Mouse (Mus musculus) kidney, postnatal 0 days (tissue): Measurements from ENCODE around the gene Tek. TPM values are rescaled to one million over a fixed set of nuclear protein-coding genes. Genes with fewer than 3 reads are reported as not detected.

Source experiments
- ATAC-seq: fragments of 200-750 bp; cut with Nextera tagmentation; replicated peaks from 2 replicates; pipeline ENCODE4 v1.8.0; 2017; ENCODE audit warnings: low read depth, moderate number of reproducible peaks, moderate TSS enrichment, moderate library complexity; ENCODE audit not compliant: low FRiP score
- DNase-seq: peaks from one replicate; pipeline ENCODE4 v3.0.0-alpha.2; 2016; ENCODE audit warnings: low spot score
- H3K27ac ChIP-seq: fragments of 300-500 bp; sonication (generic); 2 replicates; pipeline ENCODE4 v1.5.1; 2014; ENCODE audit warnings: mild to moderate bottlenecking
- H3K27me3 ChIP-seq: fragments of 300-500 bp; sonication (generic); 2 replicates; pipeline ENCODE4 v1.6.1; 2014; ENCODE audit warnings: low read length, mixed read lengths; ENCODE audit not compliant: insufficient read depth
- H3K36me3 ChIP-seq: fragments of 300-500 bp; sonication (generic); 2 replicates; pipeline ENCODE4 v1.6.1; 2014; ENCODE audit warnings: low read length, mixed read lengths; ENCODE audit not compliant: insufficient read depth
- H3K4me1 ChIP-seq: fragments of 300-500 bp; sonication (generic); replicated peaks from 2 replicates; pipeline ENCODE4 v1.6.1; 2014; ENCODE audit warnings: antibody characterized with exemption, low read length, mixed read lengths; ENCODE audit not compliant: insufficient read depth
- H3K4me2 ChIP-seq: fragments of 300-500 bp; sonication (generic); 2 replicates; pipeline ENCODE4 v1.6.1; 2014; ENCODE audit warnings: mild to moderate bottlenecking, low read length, moderate library complexity, mixed read lengths
- H3K4me3 ChIP-seq: fragments of 300-500 bp; sonication (generic); replicated peaks from 2 replicates; pipeline ENCODE4 v1.5.1; 2014; ENCODE audit warnings: low read depth, low read length
- H3K9ac ChIP-seq: fragments of 300-500 bp; sonication (generic); 2 replicates; pipeline ENCODE4 v1.6.1; 2014; ENCODE audit warnings: low read depth, low read length
- H3K9me3 ChIP-seq: fragments of 300-500 bp; sonication (generic); replicated peaks from 2 replicates; pipeline ENCODE4 v1.6.1; 2016; ENCODE audit warnings: low read length, inconsistent platforms, mixed read lengths
- CTCF ChIP-seq: IDR thresholded peaks from 2 replicates; pipeline ENCODE4 v1.5.1; 2016; ENCODE audit warnings: antibody characterized with exemption, low read depth, mild to moderate bottlenecking, moderate library complexity
- WGBS: fragments of 180-500 bp; shearing (Covaris S2); extraction: QIAGEN DNeasy Blood & Tissue Kit; methylation state at CpG from one replicate; pipeline ENCODE4 v1.1.7; 2014; 5-methylcytosine and 5-hydroxymethylcytosine counted together
- polyA plus RNA-seq: library from polyadenylated mRNA; unstranded; fragments of >200 nt; fragmentation: Nextera tagmentation; extraction: Ambion mirVana; gene quantifications from 2 replicates; pipeline ENCODE4 v1.2.1, GENCODE M21; 2015

Gene Tek
- polyA plus RNA-seq, 1 experiment from 2014 or later = 26.8 TPM

DNA sequence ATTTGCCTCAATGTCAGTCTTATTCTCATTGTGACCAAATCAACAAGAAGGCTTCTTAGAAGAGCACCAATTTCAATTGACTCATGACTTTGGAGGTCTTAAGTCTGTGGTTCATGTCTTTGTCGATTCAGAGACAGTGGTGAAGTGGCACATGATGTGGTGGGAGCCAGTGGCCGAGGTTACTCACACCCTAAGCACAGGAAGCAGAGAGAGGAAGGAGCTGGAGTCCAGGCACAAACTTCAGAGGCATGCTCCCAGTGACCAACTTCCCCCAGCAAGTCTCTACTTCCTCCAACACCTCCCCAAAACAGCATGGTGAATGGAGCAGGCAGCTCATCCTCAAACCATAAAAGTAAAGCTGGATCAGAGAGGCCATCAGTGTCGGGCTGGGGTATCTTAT, 29.5 kb downstream of the Tek start:
- DNase-seq (peak; percentile 18), ATAC-seq (no peak)
- 77% methylated on average over 3 of the region's 3 CpGs for WGBS
- H3K4me2 ChIP-seq = no peak overlapping the region
- no peak for TF ChIP-seq CTCF
- no peak overlapping the region for H3K27ac ChIP-seq
- H3K9me3 ChIP-seq = no peaks in the 10 kb centered on the region
- H3K36me3 ChIP-seq = no peaks in the 10 kb centered on the region
- no peaks in the 10 kb centered on the region for H3K27me3 ChIP-seq
- no peak overlapping the region for H3K4me3 ChIP-seq
- H3K4me1 ChIP-seq = no peaks in the 10 kb centered on the region
- no peak overlapping the region for H3K9ac ChIP-seq

DNA sequence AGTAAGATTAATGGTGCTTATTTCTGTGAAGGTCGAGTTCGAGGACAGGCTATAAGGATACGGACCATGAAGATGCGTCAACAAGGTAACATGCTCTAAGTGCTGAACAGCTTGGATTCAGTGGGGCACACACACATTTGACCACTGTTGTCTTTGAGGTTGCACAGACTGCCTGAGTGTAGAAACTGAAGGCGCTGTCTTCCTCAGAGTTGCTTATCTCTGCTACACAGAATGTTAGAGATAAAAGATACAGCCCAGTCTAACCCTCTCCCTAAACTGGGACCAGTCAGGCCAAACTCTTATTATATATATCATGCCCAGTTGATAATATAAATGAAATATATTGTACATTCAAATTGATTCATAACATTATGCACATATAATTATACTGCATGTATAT, 42.0 kb downstream of the Tek start:
- Histone ChIP-seq H3K9ac (no peak overlapping the region), H3K27ac (no peak overlapping the region), H3K4me2 (no peak overlapping the region), H3K27me3 (no peaks in the 10 kb centered on the region), H3K4me1 (no peaks in the 10 kb centered on the region), H3K4me3 (no peak overlapping the region), H3K36me3 (no peaks in the 10 kb centered on the region), H3K9me3 (no peaks in the 10 kb centered on the region)
- no peak for DNase-seq
- WGBS = 93% methylated on average over 5 of the region's 5 CpGs
- no peak for ATAC-seq
- no peak for TF ChIP-seq CTCF

DNA sequence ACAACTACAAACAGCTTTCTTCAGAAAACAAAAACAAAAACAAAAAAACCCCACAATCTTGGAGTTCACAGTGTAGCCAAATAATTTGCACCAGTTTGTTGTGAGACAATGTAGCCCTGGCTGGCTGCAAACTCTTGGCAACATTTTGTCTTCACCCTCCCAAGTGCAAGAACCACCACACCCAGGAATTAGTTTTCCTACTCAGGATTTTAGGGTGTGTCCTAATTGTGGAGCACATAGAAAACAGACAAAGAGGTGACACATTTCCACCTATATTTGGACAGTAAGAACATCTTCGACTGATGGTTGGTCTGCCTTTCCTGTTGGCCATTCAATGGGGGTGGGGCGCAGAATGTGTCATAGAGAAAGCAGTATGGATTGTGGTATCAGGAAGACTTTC, 46.8 kb downstream of the Tek start:
- Histone ChIP-seq H3K4me2 (no peak overlapping the region), H3K9ac (no peak overlapping the region), H3K9me3 (no peaks in the 10 kb centered on the region), H3K4me1 (no peaks in the 10 kb centered on the region), H3K27ac (no peak overlapping the region), H3K36me3 (no peaks in the 10 kb centered on the region), H3K27me3 (no peaks in the 10 kb centered on the region), H3K4me3 (no peak overlapping the region)
- WGBS = 92% methylated on average over 2 of the region's 2 CpGs
- DNase-seq (no peak), ATAC-seq (no peak)
- no peak for TF ChIP-seq CTCF

DNA sequence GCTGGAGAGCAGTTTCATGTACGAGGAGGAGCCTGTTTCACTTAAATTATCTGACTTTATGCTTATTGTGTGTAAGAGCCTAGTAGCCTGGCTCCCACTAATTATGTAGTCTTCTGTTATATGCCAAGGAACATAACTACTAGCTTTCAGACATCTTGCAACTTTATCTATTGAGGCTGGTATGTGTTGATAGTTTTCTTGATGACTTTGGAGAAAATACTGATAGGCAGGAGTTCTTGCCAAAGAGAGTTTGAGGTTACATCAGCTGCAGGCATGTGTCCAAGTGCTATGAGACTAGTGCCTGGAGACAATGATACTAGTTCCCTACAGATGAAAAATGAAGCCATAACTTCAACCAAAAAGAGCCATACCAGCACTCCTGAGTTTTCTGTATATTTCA, 64.1 kb downstream of the Tek start:
- Histone ChIP-seq H3K27me3 (no peaks in the 10 kb centered on the region), H3K4me1 (no peaks in the 10 kb centered on the region), H3K9ac (no peak overlapping the region), H3K4me2 (no peak overlapping the region), H3K4me3 (no peak overlapping the region), H3K36me3 (no peaks in the 10 kb centered on the region), H3K27ac (no peak overlapping the region), H3K9me3 (no peaks in the 10 kb centered on the region)
- TF ChIP-seq CTCF = no peak
- ATAC-seq = no peak
- no peak for DNase-seq
- 52% methylated on average over 1 of the region's 1 CpGs for WGBS

GRCm38 (mm10) chr4:94810616-94811015, 71.5 kb downstream of the Tek start:
- DNase-seq (no peak), ATAC-seq (no peak)
- no peaks in the 10 kb centered on the region for H3K9me3 ChIP-seq
- no peak overlapping the region for H3K9ac ChIP-seq
- H3K27me3 ChIP-seq = no peaks in the 10 kb centered on the region
- no peak overlapping the region for H3K4me3 ChIP-seq
- H3K27ac ChIP-seq = no peak overlapping the region
- 39% methylated on average over 1 of the region's 1 CpGs for WGBS
- no peaks in the 10 kb centered on the region for H3K36me3 ChIP-seq
- H3K4me1 ChIP-seq = no peaks in the 10 kb centered on the region
- TF ChIP-seq CTCF = no peak
- no peak overlapping the region for H3K4me2 ChIP-seq

GRCm38 (mm10) chr4:94826891-94827290, 87.8 kb downstream of the Tek start:
- Histone ChIP-seq H3K27me3 (no peaks in the 10 kb centered on the region), H3K27ac (no peak overlapping the region), H3K9ac (no peak overlapping the region), H3K4me3 (no peak overlapping the region), H3K9me3 (no peaks in the 10 kb centered on the region), H3K4me1 (no peaks in the 10 kb centered on the region), H3K4me2 (no peak overlapping the region), H3K36me3 (no peaks in the 10 kb centered on the region)
- TF ChIP-seq CTCF = no peak
- DNase-seq (peak; percentile 58), ATAC-seq (no peak)
- WGBS = 56% methylated on average over 1 of the region's 1 CpGs

GRCm38 (mm10) chr4:94827429-94827828, 88.3 kb downstream of the Tek start:
- no peak overlapping the region for H3K9ac ChIP-seq
- no peaks in the 10 kb centered on the region for H3K27me3 ChIP-seq
- ATAC-seq (no peak; the same call in 1 of the 2 replicates), DNase-seq (peak; percentile 76)
- H3K9me3 ChIP-seq = no peaks in the 10 kb centered on the region
- no peak overlapping the region for H3K4me3 ChIP-seq
- H3K4me1 ChIP-seq = no peaks in the 10 kb centered on the region
- no peak overlapping the region for H3K27ac ChIP-seq
- TF ChIP-seq CTCF = peak; percentile 65
- H3K4me2 ChIP-seq = peak overlapping the region; percentile 3; the same call in 1 of the 2 replicates
- 34% methylated on average over 5 of the region's 5 CpGs for WGBS
- H3K36me3 ChIP-seq = no peaks in the 10 kb centered on the region
